Mouse (Mus musculus): Measurements from ENCODE around the gene Lrrc8a.

DNA sequence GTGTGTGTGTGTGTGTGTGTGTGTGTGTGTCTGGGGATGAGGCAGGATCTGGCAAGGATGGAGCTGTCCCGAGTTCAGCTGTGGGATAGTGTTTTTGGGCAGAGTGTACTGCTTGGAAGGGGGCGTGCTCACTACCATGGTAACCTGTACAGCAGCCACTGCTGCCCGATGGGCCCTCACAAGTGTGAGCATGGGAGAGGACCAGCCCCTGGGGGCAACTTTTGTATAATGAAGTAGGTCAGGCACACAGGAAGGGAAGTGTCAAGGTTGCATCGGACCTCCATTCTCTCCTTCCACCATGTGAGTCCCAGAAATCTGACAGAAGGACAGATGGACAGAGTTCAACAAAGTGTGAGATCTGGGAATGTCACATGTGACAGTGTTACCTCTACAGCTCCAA is 10.2 kb downstream of the Lrrc8a start:
- TF ChIP-seq CTCF (conservative IDR thresholded peaks at IDR 0.05; ENCODE audit: insufficient read depth, insufficient read length, low read depth, low read length) (no peak), POLR2A (IDR thresholded peaks at IDR 0.05; ENCODE audit: low read depth, low read length) (no peak)

All from kidney, adult 2 months (tissue).